Mouse (Mus musculus) liver, adult 2 months (tissue): ENCODE measurements at regions not wholly inside any gene's neighbourhood (a gene's known extent, or its start where the extent isn't known, plus 50 kb on each side); places are given as distances from the start of the nearest gene placed in this dataset.
"Not testable (repeated sequence)": the region's sequence is repeated elsewhere in the genome, so short reads cannot be mapped to it uniquely, and the experiment has no call there.

Source experiments
- DNase-seq: peaks from one replicate; pipeline ENCODE4 v3.0.0-alpha.2; 2011; ENCODE audit warnings: low read depth, low spot score; ENCODE audit errors: extremely low read depth
- H3K27ac ChIP-seq: fragments of 200-500 bp; replicated peaks from 2 replicates; pipeline ENCODE4 v1.5.1; 2012; ENCODE audit warnings: low read depth, mild to moderate bottlenecking, control low read depth, inconsistent platforms, low read length; ENCODE audit not compliant: insufficient read depth
- H3K27me3 ChIP-seq: fragments of 200-500 bp; 2 replicates; pipeline ENCODE4 v1.6.1; 2012; ENCODE audit warnings: mild to moderate bottlenecking, moderate library complexity, low read length, inconsistent platforms; ENCODE audit not compliant: control insufficient read depth, insufficient read depth
- H3K36me3 ChIP-seq: fragments of 200-500 bp; 2 replicates; pipeline ENCODE4 v1.6.1; 2012; ENCODE audit warnings: low read length, inconsistent platforms; ENCODE audit not compliant: control insufficient read depth, insufficient read depth
- H3K4me1 ChIP-seq: fragments of 200-500 bp; 2 replicates; pipeline ENCODE4 v1.6.1; 2011; ENCODE audit warnings: low read length; ENCODE audit not compliant: control insufficient read depth, insufficient read depth
- H3K4me3 ChIP-seq: fragments of 200-500 bp; 2 replicates; pipeline ENCODE4 v1.5.1; 2011; ENCODE audit warnings: low read depth, mild to moderate bottlenecking, control low read depth, low read length, moderate library complexity; ENCODE audit not compliant: insufficient read depth
- H3K79me2 ChIP-seq: fragments of 200-500 bp; 2 replicates; pipeline ENCODE4 v1.6.1; 2012; ENCODE audit warnings: inconsistent platforms, mild to moderate bottlenecking, low read length, moderate library complexity; ENCODE audit not compliant: control insufficient read depth, insufficient read depth
- H3K9ac ChIP-seq: fragments of 200-500 bp; 2 replicates; pipeline ENCODE4 v1.6.1; 2012; ENCODE audit warnings: low read depth, mild to moderate bottlenecking, control low read depth, inconsistent platforms, low read length
- CTCF ChIP-seq: fragments of 200-500 bp; IDR thresholded peaks from 2 replicates; pipeline ENCODE4 v1.5.1; 2011; ENCODE audit warnings: low read depth, low read length, control low read depth
- POLR2A ChIP-seq: fragments of 200-500 bp; IDR thresholded peaks from 2 replicates; pipeline ENCODE4 v1.6.1; 2011; ENCODE audit warnings: low read length, control low read depth; ENCODE audit not compliant: insufficient read depth; ENCODE audit errors: extremely low read depth
- WGBS: fragments of 180-500 bp; shearing (Covaris S2); methylation state at CpG from one replicate; pipeline ENCODE4 v1.1.7; 2018; 5-methylcytosine and 5-hydroxymethylcytosine counted together

- no peak overlapping the region for H3K9ac ChIP-seq
- H3K4me1 ChIP-seq = no peaks in the 10 kb centered on the region
- TF ChIP-seq POLR2A = no peak
- no peak for TF ChIP-seq CTCF
- no peaks in the 10 kb centered on the region for H3K79me2 ChIP-seq
- DNase-seq = no peak
- no peaks in the 10 kb centered on the region for H3K36me3 ChIP-seq
- no peak overlapping the region for H3K4me3 ChIP-seq
- WGBS = 58% methylated on average over 2 of the region's 2 CpGs
- H3K27me3 ChIP-seq = no peaks in the 10 kb centered on the region
- H3K27ac ChIP-seq = no peak overlapping the region
Measured at GRCm38 (mm10) chr16:79312702-79313101, 221.8 kb upstream of the Tmprss15 start.

- Histone ChIP-seq H3K36me3 (no peaks in the 10 kb centered on the region), H3K27ac (no peak overlapping the region), H3K4me1 (no peaks in the 10 kb centered on the region), H3K27me3 (no peaks in the 10 kb centered on the region), H3K4me3 (no peak overlapping the region), H3K9ac (no peak overlapping the region), H3K79me2 (no peaks in the 10 kb centered on the region)
- no peak for DNase-seq
- TF ChIP-seq POLR2A (no peak), CTCF (no peak)
- WGBS = 81% methylated on average over 1 of the region's 1 CpGs
Measured at GRCm38 (mm10) chr16:79308541-79308940, 217.6 kb upstream of the Tmprss15 start.

GRCm38 (mm10) chr16:79296621-79297020 is 205.7 kb upstream of the Tmprss15 start:
- H3K27ac ChIP-seq, DNase-seq, H3K27me3 ChIP-seq, H3K36me3 ChIP-seq, H3K4me3 ChIP-seq, H3K9ac ChIP-seq, H3K79me2 ChIP-seq, H3K4me1 ChIP-seq: not testable (repeated sequence)

- H3K27ac ChIP-seq = no peak overlapping the region
- TF ChIP-seq CTCF (no peak), POLR2A (no peak)
- H3K4me3 ChIP-seq = no peak overlapping the region
- H3K27me3 ChIP-seq = no peaks in the 10 kb centered on the region
- 84% methylated on average over 2 of the region's 2 CpGs for WGBS
- H3K36me3 ChIP-seq = no peaks in the 10 kb centered on the region
- no peak overlapping the region for H3K9ac ChIP-seq
- H3K79me2 ChIP-seq = no peaks in the 10 kb centered on the region
- DNase-seq = no peak
- no peaks in the 10 kb centered on the region for H3K4me1 ChIP-seq
Measured at GRCm38 (mm10) chr16:79279006-79279405, 188.1 kb upstream of the Tmprss15 start.

- H3K9ac ChIP-seq = no peak overlapping the region
- DNase-seq = no peak
- no peak overlapping the region for H3K27ac ChIP-seq
- H3K79me2 ChIP-seq = no peaks in the 10 kb centered on the region
- H3K4me3 ChIP-seq = no peak overlapping the region
- H3K36me3 ChIP-seq = no peaks in the 10 kb centered on the region
- TF ChIP-seq CTCF (no peak), POLR2A (no peak)
- WGBS = 88% methylated on average over 1 of the region's 1 CpGs
- H3K4me1 ChIP-seq = no peaks in the 10 kb centered on the region
- no peaks in the 10 kb centered on the region for H3K27me3 ChIP-seq
Measured at GRCm38 (mm10) chr16:79256525-79256924, 165.6 kb upstream of the Tmprss15 start.

GRCm38 (mm10) chr16:79256084-79256483 is 165.2 kb upstream of the Tmprss15 start:
- Histone ChIP-seq H3K27ac (no peak overlapping the region), H3K4me3 (no peak overlapping the region), H3K9ac (no peak overlapping the region), H3K27me3 (no peaks in the 10 kb centered on the region), H3K79me2 (no peaks in the 10 kb centered on the region), H3K36me3 (no peaks in the 10 kb centered on the region), H3K4me1 (no peaks in the 10 kb centered on the region)
- 32% methylated on average over 2 of the region's 2 CpGs for WGBS
- no peak for DNase-seq
- TF ChIP-seq POLR2A = no peak
- TF ChIP-seq CTCF = no peak
